Mouse (Mus musculus) liver, adult 10 weeks (tissue): ENCODE data around the gene Sp8. TPM values are rescaled to one million over a fixed set of nuclear protein-coding genes. Genes with fewer than 3 reads are reported as not detected.

Experiments
- polyA plus RNA-seq: library from polyadenylated mRNA; stranded (reverse); fragments of 350-450 nt; fragmentation: Illumina TruSeq; extraction: RNeasy Lipid Tissue Mini Kit (QIAGEN cat#74804); gene quantifications from one replicate; pipeline ENCODE4 v1.2.3, GENCODE M21; 2014; ENCODE audit warnings: low read depth, low replicate concordance

The Sp8 gene
- not detected for polyA plus RNA-seq

GRCm38 (mm10) chr12:118846221-118846620 is at the start of gene Sp8:
Gene Sp8 (plus strand): TSS chr12:118846329.

Other genes with a start within 250 kb of the Sp8 start
- gene Abcb5, start 120.1 kb downstream of the Sp8 start, polyA plus RNA-seq: not detected